Mouse (Mus musculus) bone marrow, adult 2 months (tissue): ENCODE measurements around the gene Hoxa7. TPM values are rescaled to one million over a fixed set of nuclear protein-coding genes. Genes with fewer than 3 reads are reported as not detected.

Experiments used
- H3K27ac ChIP-seq: fragments of 200-500 bp; 2 replicates; pipeline ENCODE4 v1.5.1; 2012; ENCODE audit warnings: low read depth, mild to moderate bottlenecking, control low read depth, inconsistent platforms, low read length; ENCODE audit not compliant: control insufficient read depth, poor library complexity, insufficient read depth
- H3K4me1 ChIP-seq: fragments of 200-500 bp; 2 replicates; pipeline ENCODE4 v1.6.1; 2011; ENCODE audit warnings: low read length; ENCODE audit not compliant: control insufficient read depth, insufficient read depth
- H3K4me3 ChIP-seq: fragments of 200-500 bp; replicated peaks from 2 replicates; pipeline ENCODE3; 2011; ENCODE audit warnings: mild to moderate bottlenecking, low read depth, low read length, control low read depth; ENCODE audit not compliant: control insufficient read depth
- CTCF ChIP-seq: fragments of 200-500 bp; IDR thresholded peaks from 2 replicates; pipeline ENCODE4 v1.5.1; 2011; ENCODE audit warnings: low read length, control low read depth; ENCODE audit not compliant: control insufficient read depth, insufficient read depth
- POLR2A ChIP-seq: fragments of 200-500 bp; IDR thresholded peaks from 2 replicates; pipeline ENCODE4 v1.6.1; 2011; ENCODE audit warnings: low read depth, mild to moderate bottlenecking, control low read depth, low read length, borderline replicate concordance; ENCODE audit not compliant: control insufficient read depth
- WGBS: fragments of 180-500 bp; shearing (Covaris S2); methylation state at CpG from one replicate; pipeline ENCODE4 v1.1.7; 2018; 5-methylcytosine and 5-hydroxymethylcytosine counted together
- polyA plus RNA-seq: library from polyadenylated mRNA; stranded (reverse); fragments of >200 nt; gene quantifications from 2 replicates; pipeline ENCODE4 v1.2.4, GENCODE M21; 2011; ENCODE audit warnings: low replicate concordance; ENCODE audit not compliant: missing spikeins, insufficient read depth, insufficient read length

Hoxa7 gene
- polyA plus RNA-seq, 1 experiment = 2.8 TPM

DNA sequence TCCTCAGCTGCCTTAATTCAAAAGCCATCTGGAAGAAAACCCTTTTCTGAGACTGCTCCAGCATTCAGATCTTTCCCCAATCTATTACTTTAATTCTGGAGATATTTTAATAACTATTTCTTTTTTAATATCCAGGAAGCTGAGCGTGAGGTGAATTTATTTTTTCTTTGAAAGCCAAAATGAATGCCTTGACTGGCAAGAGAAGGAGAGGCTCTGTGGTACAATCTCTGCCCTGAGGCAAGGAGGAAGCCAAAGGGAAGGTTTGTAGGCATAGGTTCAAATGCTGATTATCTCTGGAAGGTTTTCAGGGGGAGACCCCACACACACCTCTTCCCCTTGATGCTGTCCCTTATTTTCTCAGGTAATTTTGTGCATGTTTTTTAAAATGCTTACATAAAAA lies 54.5 kb downstream of the Hoxa7 start:
- Histone ChIP-seq H3K4me1 (no peaks in the 10 kb centered on the region), H3K4me3 (no peak overlapping the region), H3K27ac (no peak overlapping the region)
- TF ChIP-seq POLR2A (no peak), CTCF (no peak)
- 78% methylated on average over 1 of the region's 1 CpGs for WGBS

DNA sequence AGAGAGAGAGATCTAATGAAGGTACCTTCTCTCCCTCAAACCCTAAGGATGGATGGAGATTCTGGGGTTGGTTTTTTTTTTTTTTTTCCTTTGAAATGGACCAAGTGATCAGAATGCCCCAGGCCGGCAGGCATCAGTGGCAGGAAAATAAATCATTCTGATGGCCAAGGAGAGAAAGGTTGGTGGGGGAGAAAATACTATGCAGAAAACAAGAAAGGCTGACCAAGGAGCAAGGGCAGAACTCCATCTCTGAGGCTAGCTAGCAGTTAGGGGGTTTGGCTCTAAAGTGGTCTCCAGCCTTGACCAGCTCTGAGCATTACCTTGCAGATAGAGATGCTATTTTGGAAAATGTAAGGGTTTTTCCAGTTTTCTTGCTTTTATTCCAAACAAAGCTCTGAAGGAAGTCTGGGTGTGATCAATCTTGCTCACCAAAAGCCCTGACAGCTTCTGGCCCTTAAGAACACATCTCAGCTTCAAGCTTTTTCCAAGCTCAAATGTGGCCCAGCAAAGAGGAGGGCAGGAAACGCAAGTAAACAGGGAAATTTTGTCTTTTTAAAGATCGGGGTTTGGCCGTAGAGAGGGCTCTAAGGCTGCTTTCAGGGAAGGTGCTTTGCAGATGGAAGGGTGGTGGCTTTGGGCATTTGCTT lies 55.1 kb downstream of the Hoxa7 start:
- no peak overlapping the region for H3K27ac ChIP-seq
- WGBS = 80% methylated on average over 4 of the region's 4 CpGs
- no peak overlapping the region for H3K4me3 ChIP-seq
- no peak for TF ChIP-seq POLR2A
- TF ChIP-seq CTCF = no peak
- no peaks in the 10 kb centered on the region for H3K4me1 ChIP-seq

DNA sequence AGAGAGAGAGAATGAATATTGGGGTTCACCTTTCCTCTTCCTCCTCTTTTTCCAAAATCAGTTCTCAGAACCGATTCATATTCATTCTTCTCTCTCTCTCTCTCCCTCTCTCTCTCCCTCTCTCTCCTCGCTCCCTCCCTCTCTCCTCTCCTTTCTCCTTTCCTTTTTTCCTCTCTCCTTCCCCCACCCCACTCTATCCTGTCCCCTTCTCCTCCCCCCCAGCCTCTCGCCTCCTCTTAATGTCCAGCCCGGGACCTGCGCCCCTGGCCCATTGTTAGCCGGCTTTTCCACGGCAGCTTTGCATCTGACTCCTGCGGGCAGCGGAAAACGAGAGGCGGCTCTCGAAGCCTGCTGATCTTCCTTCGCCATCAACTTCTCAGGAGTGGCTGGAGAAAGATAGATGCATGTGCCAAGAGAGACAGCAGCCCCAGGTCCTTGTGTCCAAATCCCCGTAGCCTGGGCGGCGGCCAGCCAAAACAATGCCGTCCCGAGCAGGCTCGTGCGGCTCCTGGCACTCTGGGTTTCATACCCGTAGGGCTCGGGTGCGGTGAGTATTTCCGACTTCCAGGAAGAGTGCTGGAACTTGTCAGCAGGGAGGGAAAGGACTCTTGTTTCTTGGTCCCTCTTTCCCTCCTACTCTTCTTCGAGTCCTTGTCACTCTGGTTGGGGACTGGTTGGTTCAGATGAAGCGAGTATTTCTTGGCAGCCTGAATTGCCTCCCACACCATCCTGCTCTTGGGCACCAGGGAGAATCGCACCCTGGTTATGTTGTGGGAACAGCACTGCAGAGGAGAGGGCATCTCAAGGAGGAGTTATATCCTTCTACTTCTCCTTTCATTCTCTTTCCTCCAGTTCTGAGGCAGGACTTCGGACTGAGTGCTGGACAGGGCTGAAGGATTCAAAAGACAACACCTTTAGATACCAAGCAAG lies 55.9 kb downstream of the Hoxa7 start:
- no peak overlapping the region for H3K4me3 ChIP-seq
- no peak for TF ChIP-seq CTCF
- WGBS = 84% methylated on average over 28 of the region's 28 CpGs
- no peak overlapping the region for H3K27ac ChIP-seq
- H3K4me1 ChIP-seq = no peaks in the 10 kb centered on the region

DNA sequence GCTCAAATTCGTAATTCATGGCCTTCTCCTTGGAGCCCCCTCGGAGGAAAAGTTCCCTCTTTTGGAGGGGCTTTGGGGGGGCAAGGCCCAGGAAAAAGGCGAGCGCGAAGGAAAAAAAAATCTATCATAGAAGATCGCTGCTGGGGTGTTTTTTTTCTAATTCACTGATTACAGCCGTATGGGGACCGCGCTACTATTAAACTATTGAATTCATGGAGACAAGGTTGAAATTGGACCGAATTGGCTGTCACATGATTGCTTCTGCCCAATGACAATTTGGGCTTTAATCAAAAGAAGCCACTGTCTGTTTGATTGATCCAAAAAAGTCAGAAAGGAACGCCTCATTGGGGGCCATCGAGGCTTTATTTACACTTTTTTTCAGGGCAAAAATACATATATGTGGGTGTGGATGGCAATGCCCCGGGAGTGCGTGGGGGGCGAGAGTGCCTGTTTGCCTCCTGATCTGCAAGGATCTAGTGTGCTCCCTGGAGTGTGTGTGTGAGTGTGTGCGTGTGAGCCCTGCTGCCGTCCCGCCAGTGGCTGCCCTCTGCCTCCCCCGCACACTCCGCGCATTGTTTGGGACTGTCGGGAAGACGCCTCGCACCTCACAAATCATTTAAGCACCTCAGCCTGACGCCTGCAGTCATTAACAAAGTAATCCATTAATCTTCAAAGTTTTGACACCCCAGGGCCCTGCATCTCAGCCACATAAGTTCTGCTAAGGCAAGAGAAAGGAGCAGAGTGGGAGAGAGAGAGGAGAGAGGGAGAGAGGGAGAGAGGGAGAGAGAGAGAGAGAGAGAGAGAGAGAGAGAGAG lies 56.8 kb downstream of the Hoxa7 start, which contains the start of gene Hoxa2:
Hoxa2 (minus strand) TSS at position 206 of the 815 bp plus-strand sequence.
- WGBS = 35% methylated on average over 25 of the region's 25 CpGs
- no peak within 1 kb of the TSS for H3K27ac ChIP-seq
- H3K4me3 ChIP-seq = no peak within 1 kb of the TSS
- H3K4me1 ChIP-seq = no peaks in the 10 kb centered on the region
- no peak for TF ChIP-seq POLR2A
- TF ChIP-seq CTCF = no peak

Other genes starting within 250 kb of the Hoxa7 start
- 65.0 and 102 TPM in 2 replicates for gene Skap2, start 209.3 kb downstream of the Hoxa7 start, polyA plus RNA-seq
- 0.97 TPM in 1 of 2 replicates, not detected in the other for gene Hoxa1, start 63.5 kb downstream of the Hoxa7 start, polyA plus RNA-seq
- gene Hoxa2, start 57.0 kb downstream of the Hoxa7 start, polyA plus RNA-seq = 1.4 TPM in 1 of 2 replicates, not detected in the other
- not detected in 2 replicates for gene 5730596B20Rik, start 44.4 kb downstream of the Hoxa7 start, polyA plus RNA-seq
- 1.8 TPM in 1 of 2 replicates, not detected in the other for gene Hoxa4, start 30.1 kb downstream of the Hoxa7 start, polyA plus RNA-seq
- gene Hoxa5, start 17.3 kb downstream of the Hoxa7 start, polyA plus RNA-seq = 1.5 and 2.4 TPM in 2 replicates
- gene Hoxa6, start 13.1 kb downstream of the Hoxa7 start, polyA plus RNA-seq = not detected in 2 replicates
- 1.2 and 2.4 TPM in 2 replicates for gene Hoxa3, start 8.5 kb downstream of the Hoxa7 start, polyA plus RNA-seq
- not detected in 2 replicates for gene Gm28308, start 8.5 kb downstream of the Hoxa7 start, polyA plus RNA-seq
- gene Hoxa9, start 9.2 kb upstream of the Hoxa7 start, polyA plus RNA-seq = 2.2 and 3.8 TPM in 2 replicates
- 0.93 and 1.6 TPM in 2 replicates for gene Hoxa10, start 19.0 kb upstream of the Hoxa7 start, polyA plus RNA-seq
- gene Hoxa11, start 24.0 kb upstream of the Hoxa7 start, polyA plus RNA-seq = 1.3 TPM in 1 of 2 replicates, not detected in the other
- gene Hoxa13, start 39.0 kb upstream of the Hoxa7 start, polyA plus RNA-seq = not detected in 2 replicates
- not detected in 2 replicates for gene Evx1, start 91.6 kb upstream of the Hoxa7 start, polyA plus RNA-seq